Mouse (Mus musculus) heart, embryonic 13.5 days (tissue): Measurements from ENCODE around the gene Itga7. TPM values are rescaled to one million over a fixed set of nuclear protein-coding genes. Genes with fewer than 3 reads are reported as not detected.

Experiments
- ATAC-seq: fragments of 200-750 bp; cut with Nextera tagmentation; 2 replicates; pipeline ENCODE4 v1.8.0; 2017; ENCODE audit warnings: moderate TSS enrichment; ENCODE audit not compliant: insufficient number of reproducible peaks, low FRiP score, low TSS enrichment; ENCODE audit errors: extremely low read depth
- H3K27ac ChIP-seq: fragments of 300-500 bp; sonication (generic); replicated peaks from 2 replicates; pipeline ENCODE4 v1.5.1; 2015; ENCODE audit warnings: moderate library complexity, mild to moderate bottlenecking, inconsistent platforms
- H3K27me3 ChIP-seq: fragments of 300-500 bp; sonication (generic); replicated peaks from 2 replicates; pipeline ENCODE4 v1.6.1; 2015; ENCODE audit warnings: mild to moderate bottlenecking, inconsistent platforms
- H3K36me3 ChIP-seq: fragments of 300-500 bp; sonication (generic); 2 replicates; pipeline ENCODE4 v1.6.1; 2015; ENCODE audit warnings: mild to moderate bottlenecking, inconsistent platforms
- H3K4me1 ChIP-seq: fragments of 300-500 bp; sonication (generic); 2 replicates; pipeline ENCODE4 v1.6.1; 2015; ENCODE audit warnings: inconsistent platforms
- H3K4me2 ChIP-seq: fragments of 300-500 bp; sonication (generic); 2 replicates; pipeline ENCODE4 v1.6.1; 2015; ENCODE audit warnings: inconsistent platforms, mild to moderate bottlenecking, moderate library complexity
- H3K4me3 ChIP-seq: fragments of 300-500 bp; sonication (generic); 2 replicates; pipeline ENCODE4 v1.5.1; 2015; ENCODE audit warnings: moderate library complexity, mild to moderate bottlenecking, inconsistent platforms
- H3K9ac ChIP-seq: fragments of 300-500 bp; sonication (generic); 2 replicates; pipeline ENCODE4 v1.6.1; 2015; ENCODE audit warnings: inconsistent platforms, mild to moderate bottlenecking, moderate library complexity
- H3K9me3 ChIP-seq: fragments of 300-500 bp; sonication (generic); 2 replicates; pipeline ENCODE4 v1.6.1; 2016; ENCODE audit warnings: inconsistent platforms
- WGBS: fragments of 180-500 bp; shearing (Covaris S2); methylation state at CpG from one replicate; pipeline ENCODE4 v1.1.7; 2015; ENCODE audit warnings: mixed read lengths; 5-methylcytosine and 5-hydroxymethylcytosine counted together
- polyA plus RNA-seq: library from polyadenylated mRNA; unstranded; fragments of >200 nt; fragmentation: Nextera tagmentation; extraction: Ambion mirVana; gene quantifications from 2 replicates; pipeline ENCODE4 v1.2.1, GENCODE M21; 2015

The Itga7 gene
- polyA plus RNA-seq, 1 experiment from 2014 or later, result 2.9 TPM

GRCm38 (mm10) chr10:129004032-129004920 is 70.7 kb downstream of the Itga7 start:
- Histone ChIP-seq H3K27me3 (no peaks in the 10 kb centered on the region), H3K9me3 (peaks cover 12% of the 10 kb centered on the region), H3K4me2 (no peak overlapping the region), H3K4me3 (no peak overlapping the region), H3K9ac (no peak overlapping the region), H3K4me1 (no peaks in the 10 kb centered on the region), H3K27ac (no peak overlapping the region), H3K36me3 (no peaks in the 10 kb centered on the region)
- ATAC-seq, result no peak
- 61% methylated on average over 14 of the region's 14 CpGs for WGBS

Other genes starting within 250 kb of the Itga7 start
- gene Rab5b, start 237.6 kb upstream of the Itga7 start, polyA plus RNA-seq, result 60.4 and 62.1 TPM in 2 replicates
- gene Pmel, start 229.6 kb upstream of the Itga7 start, polyA plus RNA-seq, result 1.6 and 2.6 TPM in 2 replicates
- gene Cdk2, start 228.8 kb upstream of the Itga7 start, polyA plus RNA-seq, result 86.6 and 92.0 TPM in 2 replicates
- gene Dgka, start 189.0 kb upstream of the Itga7 start, polyA plus RNA-seq, result 4.8 and 5.0 TPM in 2 replicates
- gene Pym1, start 185.9 kb upstream of the Itga7 start, polyA plus RNA-seq, result 22.1 and 22.7 TPM in 2 replicates
- gene Mmp19, start 142.9 kb upstream of the Itga7 start, polyA plus RNA-seq, result 0.87 and 1.1 TPM in 2 replicates
- 35.3 and 38.8 TPM in 2 replicates for gene Dnajc14, start 129.8 kb upstream of the Itga7 start, polyA plus RNA-seq
- gene Tmem198b, start 129.4 kb upstream of the Itga7 start, polyA plus RNA-seq, result 18.7 and 19.0 TPM in 2 replicates
- 164 and 175 TPM in 2 replicates for gene Sarnp, start 116.5 kb upstream of the Itga7 start, polyA plus RNA-seq
- gene Ormdl2, start 112.2 kb upstream of the Itga7 start, polyA plus RNA-seq, result 47.2 and 50.0 TPM in 2 replicates
- 2.8 and 3.6 TPM in 2 replicates for gene Gdf11, start 42.1 kb upstream of the Itga7 start, polyA plus RNA-seq
- gene Cd63, start 32.8 kb upstream of the Itga7 start, polyA plus RNA-seq, result 370 and 426 TPM in 2 replicates
- 8.9 and 10.3 TPM in 2 replicates for gene Rdh5, start 10.9 kb upstream of the Itga7 start, polyA plus RNA-seq
- gene Bloc1s1, start 9.8 kb upstream of the Itga7 start, polyA plus RNA-seq, result 199 and 223 TPM in 2 replicates
- gene Mettl7b, start 27.2 kb downstream of the Itga7 start, polyA plus RNA-seq, result 0.15 TPM in 1 of 2 replicates, not detected in the other
- gene Olfr9, start 55.6 kb downstream of the Itga7 start, polyA plus RNA-seq, result not detected in 2 replicates
- gene Olfr763, start 77.0 kb downstream of the Itga7 start, polyA plus RNA-seq, result not detected in 2 replicates
- not detected in 2 replicates for gene Olfr764-ps1, start 106.1 kb downstream of the Itga7 start, polyA plus RNA-seq
- not detected in 2 replicates for gene Olfr765, start 116.2 kb downstream of the Itga7 start, polyA plus RNA-seq
- not detected in 2 replicates for gene Olfr766-ps1, start 135.2 kb downstream of the Itga7 start, polyA plus RNA-seq
- not detected in 2 replicates for gene Olfr767, start 149.1 kb downstream of the Itga7 start, polyA plus RNA-seq
- gene Olfr768, start 165.6 kb downstream of the Itga7 start, polyA plus RNA-seq, result not detected in 2 replicates
- gene Olfr769, start 184.0 kb downstream of the Itga7 start, polyA plus RNA-seq, result 0.13 TPM in 1 of 2 replicates, not detected in the other
- not detected in 2 replicates for gene Olfr770, start 205.2 kb downstream of the Itga7 start, polyA plus RNA-seq
- gene Olfr771, start 230.9 kb downstream of the Itga7 start, polyA plus RNA-seq, result not detected in 2 replicates
- not detected in 2 replicates for gene Olfr772, start 244.1 kb downstream of the Itga7 start, polyA plus RNA-seq